Mouse (Mus musculus) left cerebral cortex, postnatal 25 days (tissue): Measurements from ENCODE around the gene Rrbp1. TPM values are rescaled to one million over a fixed set of nuclear protein-coding genes. Genes with fewer than 3 reads are reported as not detected.

ENCODE experiments used
- DNase-seq, 2 experiments: peaks; one replicate each; pipeline ENCODE4 v3.0.0; 2022; ENCODE audit warnings: low spot score in 2 of 2, mixed read lengths in 1 of 2
- intact Hi-C: fragments of 180-260 bp; cut with DNase I; formaldehyde crosslinking; loops from one replicate; pipeline ENCODE4 v1.15.1; 2025
- total RNA-seq, 2 experiments: library from RNA; stranded (reverse); gene quantifications; 2 replicates each; pipeline ENCODE4 v1.2.3; 2021

Rrbp1 gene
- total RNA-seq, 2 experiments from 2014 or later, result 54.3 to 74.0 TPM

GRCm38 (mm10) chr2:143933516-143933915 is 77.5 kb downstream of the Rrbp1 start:
- intact Hi-C loops, result no loop called here
- no peak for DNase-seq

GRCm38 (mm10) chr2:143932340-143932873 is 78.7 kb downstream of the Rrbp1 start:
- DNase-seq, result no peak
- intact Hi-C loops, result no loop called here

- no peak for DNase-seq
- intact Hi-C loops, result no loop called here
These were observed 81.3 kb downstream of the Rrbp1 start for GRCm38 (mm10) chr2:143929607-143930311.

GRCm38 (mm10) chr2:143925826-143926225 is 85.2 kb downstream of the Rrbp1 start:
- intact Hi-C loops, result no loop called here
- no peak for DNase-seq

GRCm38 (mm10) chr2:143924085-143924484 is 87.0 kb downstream of the Rrbp1 start:
- intact Hi-C loops, result no loop called here
- no peak for DNase-seq

- intact Hi-C loops, result no loop called here
- no peak for DNase-seq
These were observed 92.1 kb downstream of the Rrbp1 start for GRCm38 (mm10) chr2:143918831-143919502.

GRCm38 (mm10) chr2:143917622-143918021 is 93.4 kb downstream of the Rrbp1 start:
- intact Hi-C loops, result no loop called here
- DNase-seq, result no peak

GRCm38 (mm10) chr2:143916229-143916628 is 94.8 kb downstream of the Rrbp1 start:
- intact Hi-C loops, result no loop called here
- DNase-seq, result peak; percentile 40 to 44

- DNase-seq, result peak in 1 of 2 experiments; percentile 31
- intact Hi-C loops, result no loop called here
These were observed 95.4 kb downstream of the Rrbp1 start for GRCm38 (mm10) chr2:143915600-143916135.

GRCm38 (mm10) chr2:143914760-143915599 is 96.1 kb downstream of the Rrbp1 start, which contains the start of gene Dstn:
TSS of gene Dstn (plus strand) at chr2:143915320.
- intact Hi-C loops, result no loop called here
- peak; percentile 96 to 97 for DNase-seq

GRCm38 (mm10) chr2:143914221-143914620 is 96.8 kb downstream of the Rrbp1 start:
- intact Hi-C loops, result no loop called here
- peak; percentile 5 to 21 for DNase-seq

GRCm38 (mm10) chr2:143912199-143912598 is 98.9 kb downstream of the Rrbp1 start:
- DNase-seq, result no peak
- intact Hi-C loops, result no loop called here

- intact Hi-C loops, result no loop called here
- DNase-seq, result no peak
These were observed 101.8 kb downstream of the Rrbp1 start for GRCm38 (mm10) chr2:143909230-143909629.

GRCm38 (mm10) chr2:143904896-143905295 is 106.2 kb downstream of the Rrbp1 start:
- DNase-seq, result no peak
- intact Hi-C loops, result no loop called here

GRCm38 (mm10) chr2:143903376-143904045 is 107.6 kb downstream of the Rrbp1 start:
- DNase-seq, result no peak
- intact Hi-C loops, result no loop called here

GRCm38 (mm10) chr2:143900821-143901351 is 110.2 kb downstream of the Rrbp1 start:
- intact Hi-C loops, result no loop called here
- no peak for DNase-seq

GRCm38 (mm10) chr2:143899470-143900220 is 111.4 kb downstream of the Rrbp1 start:
- no peak for DNase-seq
- intact Hi-C loops, result no loop called here
